8 mouse cellular contexts compared by ENCODE assay signal in the genomic region with DNA sequence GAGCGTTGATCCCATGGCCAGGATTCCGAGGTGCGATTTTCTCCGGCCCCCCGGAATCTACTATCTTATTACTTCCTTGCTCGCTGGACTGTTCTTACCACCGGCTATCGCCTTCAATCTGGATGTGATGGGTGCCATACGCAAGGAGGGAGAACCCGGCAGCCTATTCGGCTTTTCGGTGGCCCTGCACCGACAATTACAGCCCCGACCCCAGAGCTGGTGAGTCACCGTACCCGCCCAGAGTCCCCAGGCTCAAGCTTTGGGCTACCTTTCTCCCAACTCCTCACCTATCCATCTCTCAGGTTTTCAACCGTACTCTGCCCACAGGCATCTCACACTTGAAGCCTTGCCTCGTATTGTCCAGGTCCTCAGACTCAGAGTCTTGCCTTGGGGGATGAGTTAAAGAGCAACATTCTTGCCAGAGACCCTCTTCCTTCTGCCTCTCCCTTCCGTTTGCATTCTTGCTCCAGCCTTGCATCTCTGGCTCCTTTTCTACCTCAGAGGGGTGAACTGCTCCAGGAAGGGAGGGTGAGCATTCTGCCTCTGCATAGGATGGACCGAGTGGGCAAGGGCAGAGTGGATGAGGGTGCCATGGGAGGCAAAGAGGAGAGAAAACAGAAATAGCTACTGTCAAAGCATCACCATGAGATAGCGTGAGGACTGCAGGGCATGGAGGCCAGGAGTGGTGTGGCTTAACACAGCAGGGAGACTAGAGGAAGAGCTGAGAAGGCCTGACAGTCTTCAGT. TPM values are rescaled to one million over a fixed set of nuclear protein-coding genes. Genes with fewer than 3 reads are reported as not detected.
A peak's percentile ranks its signal among the peaks of the same experiment; 100 is the strongest.
DNase-seq lines count a peak whose midpoint lies in the region; ATAC-seq and TF ChIP-seq lines count a peak whose summit lies in the region.

No protein-coding gene starts in this region.

- H3K27ac ChIP-seq in kidney, adult 2 months (ENCODE audit: insufficient read depth, low read depth, low read length): no peak overlapping the region
- no peak overlapping the region for H3K27ac ChIP-seq in midbrain, embryonic 11.5 days (ENCODE audit: low read depth, low read length)
- no peak overlapping the region for H3K27ac ChIP-seq in thymus, adult 2 months (ENCODE audit: control insufficient read depth, insufficient read depth, low read length)

- H3K27me3 ChIP-seq in kidney, adult 2 months (replicated peaks; ENCODE audit: control insufficient read depth, insufficient read depth, low read length): no peaks in the 10 kb centered on the region
- H3K27me3 ChIP-seq in midbrain, embryonic 11.5 days (ENCODE audit: control insufficient read depth, insufficient read depth, low read length): peaks cover 36% of the 10 kb centered on the region
- peaks cover 18% of the 10 kb centered on the region for H3K27me3 ChIP-seq in thymus, adult 2 months (ENCODE audit: control insufficient read depth, insufficient read depth, low read length)

- DNase-seq in kidney, adult 2 months: no peak
- no peak for DNase-seq in kidney, adult 11 months
- peak; percentile 63 for DNase-seq in cerebellum, adult 9-10 months
- DNase-seq in midbrain, embryonic 11.5 days (ENCODE audit: low spot score, missing footprints): peak; percentile 89
- DNase-seq in adrenal gland, adult 8-10 months: no peak
- DNase-seq in thymus, adult 2 months: no peak
- no peak for DNase-seq in frontal cortex, postnatal 25 days (ENCODE audit: low spot score in 2 of 2)

- H3K4me3 ChIP-seq in kidney, adult 2 months (ENCODE audit: insufficient read depth, low read depth, low read length): peak overlapping the region; percentile 44
- peak overlapping the region; percentile 42 for H3K4me3 ChIP-seq in midbrain, embryonic 11.5 days (ENCODE audit: low read depth, low read length)
- H3K4me3 ChIP-seq in thymus, adult 2 months (ENCODE audit: control insufficient read depth, insufficient read depth, low read length): no peak overlapping the region

- no peaks in the 10 kb centered on the region for H3K36me3 ChIP-seq in kidney, adult 2 months (ENCODE audit: control insufficient read depth, insufficient read depth, low read length)
- H3K36me3 ChIP-seq in midbrain, embryonic 11.5 days (ENCODE audit: control insufficient read depth, insufficient read depth, low read length): no peaks in the 10 kb centered on the region
- H3K36me3 ChIP-seq in thymus, adult 2 months (ENCODE audit: control insufficient read depth, insufficient read depth, low read length): no peaks in the 10 kb centered on the region

- TF ChIP-seq CTCF in kidney, adult 2 months (conservative IDR thresholded peaks at IDR 0.05; ENCODE audit: insufficient read depth, insufficient read length, low read depth, low read length): no peak
- no peak for TF ChIP-seq CTCF in thymus, adult 2 months (IDR thresholded peaks at IDR 0.05; ENCODE audit: borderline replicate concordance, control insufficient read depth, extremely low read depth, insufficient read depth, low read length, poor library complexity)

- peaks cover 13% of the 10 kb centered on the region for H3K4me1 ChIP-seq in kidney, adult 2 months (ENCODE audit: control insufficient read depth, insufficient read depth, low read length)
- H3K4me1 ChIP-seq in midbrain, embryonic 11.5 days (ENCODE audit: control insufficient read depth, insufficient read depth, low read length): peaks cover 7% of the 10 kb centered on the region
- H3K4me1 ChIP-seq in thymus, adult 2 months (replicated peaks; ENCODE audit: control insufficient read depth, insufficient read depth, low read length): peaks cover 6% of the 10 kb centered on the region

- ATAC-seq in hematopoietic stem cell, adult 5-6 weeks (replicated peaks in 1 of 2; ENCODE audit: insufficient read depth in 1 of 2, low FRiP score in 2 of 2, low TSS enrichment in 1 of 2, low read depth in 1 of 2, poor library complexity in 2 of 2, severe bottlenecking in 2 of 2): peak; percentile 24 to 25; a peak in 3 of 4 replicates
- peak; percentile 57 for ATAC-seq in midbrain, embryonic 11.5 days (ENCODE audit: low FRiP score)

- H3K4me2 ChIP-seq in midbrain, embryonic 11.5 days: peak overlapping the region; percentile 82

- H3K9ac ChIP-seq in midbrain, embryonic 11.5 days (ENCODE audit: low read length): peak overlapping the region; percentile 54

- no peaks in the 10 kb centered on the region for H3K9me3 ChIP-seq in midbrain, embryonic 11.5 days (ENCODE audit: control insufficient read depth, low read length)

- 6% methylated on average over 21 of the region's 21 CpGs for WGBS in kidney, adult 2 months
- WGBS in midbrain, embryonic 11.5 days: 4% methylated on average over 21 of the region's 21 CpGs
- 11% methylated on average over 21 of the region's 21 CpGs for WGBS in thymus, adult 2 months

- no peak for TF ChIP-seq POLR2A in kidney, adult 2 months (IDR thresholded peaks at IDR 0.05; ENCODE audit: low read depth, low read length)
- no peak for TF ChIP-seq POLR2A in thymus, adult 2 months (IDR thresholded peaks at IDR 0.05; ENCODE audit: control insufficient read depth, extremely low read depth, insufficient read depth, low read length, poor library complexity)

RNA-seq across cellular contexts. Expression of a gene that starts 0.5 kb away (rescaled TPM):
- 14.6 and 17.8 TPM in 2 replicates for polyA plus RNA-seq in kidney, adult 2 months (2012; rRNA removed)
- not detected in 2 replicates for total RNA-seq in hematopoietic stem cell, adult 5-6 weeks (2017)
- polyA plus RNA-seq in midbrain, embryonic 11.5 days (2014; fragmentation: Nextera tagmentation; extraction: Ambion mirVana): 1.6 and 1.7 TPM in 2 replicates
- 10 to 100 TPM in 2 of 4 experiments, 1 to 10 TPM in 2; 9.6 to 27.4 (median 11.8) TPM for total RNA-seq in adrenal gland, adult 8-10 months (2022)
- 5.9 and 14.5 TPM in 2 replicates for polyA plus RNA-seq in thymus, adult 2 months (2012; rRNA removed)

RNA-seq across cellular contexts. Expression of a gene that starts 10.3 kb away (rescaled TPM):
- polyA plus RNA-seq in kidney, adult 2 months (2012; rRNA removed): 339 and 365 TPM in 2 replicates
- total RNA-seq in hematopoietic stem cell, adult 5-6 weeks (2017): 52.2 and 102 TPM in 2 replicates
- polyA plus RNA-seq in midbrain, embryonic 11.5 days (2014; fragmentation: Nextera tagmentation; extraction: Ambion mirVana): 242 and 271 TPM in 2 replicates
- total RNA-seq in adrenal gland, adult 8-10 months (2022): 100 to 1,000 TPM; 137 to 192 (median 168) TPM
- polyA plus RNA-seq in thymus, adult 2 months (2012; rRNA removed): 137 and 173 TPM in 2 replicates

RNA-seq across cellular contexts. Expression of a gene that starts 11.5 kb away (rescaled TPM):
- 38.9 and 46.0 TPM in 2 replicates for polyA plus RNA-seq in kidney, adult 2 months (2012; rRNA removed)
- total RNA-seq in hematopoietic stem cell, adult 5-6 weeks (2017): 1.3 and 5.1 TPM in 2 replicates
- polyA plus RNA-seq in midbrain, embryonic 11.5 days (2014; fragmentation: Nextera tagmentation; extraction: Ambion mirVana): 11.3 TPM in 2 replicates
- 10 to 100 TPM in 3 of 4 experiments, 1 to 10 TPM in 1; 9.5 to 23.2 (median 15.7) TPM for total RNA-seq in adrenal gland, adult 8-10 months (2022)
- 14.0 and 21.8 TPM in 2 replicates for polyA plus RNA-seq in thymus, adult 2 months (2012; rRNA removed)

RNA-seq across cellular contexts. Expression of a gene that starts 26.6 kb away (rescaled TPM):
- 234 and 269 TPM in 2 replicates for polyA plus RNA-seq in kidney, adult 2 months (2012; rRNA removed)
- total RNA-seq in hematopoietic stem cell, adult 5-6 weeks (2017): not detected in 2 replicates
- not detected in 2 replicates for polyA plus RNA-seq in midbrain, embryonic 11.5 days (2014; fragmentation: Nextera tagmentation; extraction: Ambion mirVana)
- under 1 TPM in 2 of 4 experiments, not detected in 2; 0.32 to 0.46 TPM for total RNA-seq in adrenal gland, adult 8-10 months (2022)
- 0.28 and 1.6 TPM in 2 replicates for polyA plus RNA-seq in thymus, adult 2 months (2012; rRNA removed)

RNA-seq across cellular contexts. Expression of a gene that starts 33.4 kb away (rescaled TPM):
- polyA plus RNA-seq in kidney, adult 2 months (2012; rRNA removed): 713 and 847 TPM in 2 replicates
- total RNA-seq in hematopoietic stem cell, adult 5-6 weeks (2017): 54.5 and 113 TPM in 2 replicates
- 168 and 177 TPM in 2 replicates for polyA plus RNA-seq in midbrain, embryonic 11.5 days (2014; fragmentation: Nextera tagmentation; extraction: Ambion mirVana)
- total RNA-seq in adrenal gland, adult 8-10 months (2022): 100 to 1,000 TPM; 313 to 472 (median 396) TPM
- 43.9 and 62.1 TPM in 2 replicates for polyA plus RNA-seq in thymus, adult 2 months (2012; rRNA removed)

Comparison
In these comparisons a context has a peak if more than half of its experiments do, and no peak if none do; other contexts are left out.
1. DNase-seq: peak in cerebellum, adult 9-10 months (single experiment) and midbrain, embryonic 11.5 days (single experiment); none in kidney, adult 2 months (single experiment), kidney, adult 11 months (single experiment), adrenal gland, adult 8-10 months (single experiment), thymus, adult 2 months (single experiment) and frontal cortex, postnatal 25 days (0 of 2).